Mouse (Mus musculus) natural killer cell, adult 2 months (primary cell): ENCODE data around the gene Srxn1.

ENCODE experiments used
- DNase-seq, 2 experiments: peaks; one replicate each; pipeline ENCODE4 v3.0.0; 2022; ENCODE audit warnings: low spot score in 2 of 2

The Srxn1 gene

GRCm38 (mm10) chr2:152089581-152089980 lies 15.7 kb upstream of the Srxn1 start:
- DNase-seq = no peak

GRCm38 (mm10) chr2:152090486-152090885 lies 14.8 kb upstream of the Srxn1 start:
- no peak for DNase-seq

GRCm38 (mm10) chr2:152091342-152092056 lies 13.8 kb upstream of the Srxn1 start:
- no peak for DNase-seq

DNA sequence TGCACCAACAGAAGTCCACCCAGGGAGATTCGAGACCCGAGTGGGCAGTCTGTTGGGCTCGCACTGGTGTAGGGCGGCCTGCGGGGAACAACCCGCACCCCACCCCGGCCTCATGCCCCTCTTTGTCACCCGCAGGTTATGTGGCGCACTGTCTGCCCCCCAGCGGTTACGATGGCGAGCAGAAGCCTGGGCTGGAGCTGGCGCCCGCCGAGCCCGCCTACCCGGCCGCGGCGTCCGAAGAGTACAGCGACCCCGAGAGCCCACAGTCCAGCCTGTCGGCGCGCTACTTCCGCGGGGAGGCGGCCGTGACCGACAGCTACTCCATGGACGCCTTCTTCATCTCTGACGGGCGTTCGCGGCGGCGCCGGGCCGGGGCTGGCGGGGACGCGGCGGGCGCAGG lies 12.4 kb upstream of the Srxn1 start:
- DNase-seq = no peak

- no peak for DNase-seq
Observed at GRCm38 (mm10) chr2:152093356-152093792, 11.9 kb upstream of the Srxn1 start.

GRCm38 (mm10) chr2:152094856-152095545 lies 10.3 kb upstream of the Srxn1 start:
- DNase-seq = no peak

DNA sequence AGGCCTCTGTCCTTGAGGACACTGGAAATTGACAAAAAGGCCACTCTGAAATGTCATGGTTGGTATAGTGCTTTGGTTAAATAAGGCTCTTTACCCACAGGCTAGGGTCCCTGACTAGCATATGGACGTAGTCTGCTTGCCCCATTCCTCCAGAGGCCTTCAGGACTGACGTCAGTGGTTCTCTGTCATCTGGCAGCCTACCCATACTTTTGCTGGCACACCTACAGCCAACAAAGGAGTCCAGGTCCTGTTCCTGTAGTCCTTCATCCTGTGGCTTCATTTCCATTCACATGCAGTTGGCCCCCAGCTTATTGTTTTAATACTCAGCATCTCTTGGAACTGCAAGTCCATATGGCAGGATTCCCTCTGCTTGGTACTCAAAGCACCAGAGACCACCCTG lies 8.4 kb upstream of the Srxn1 start:
- no peak for DNase-seq

DNA sequence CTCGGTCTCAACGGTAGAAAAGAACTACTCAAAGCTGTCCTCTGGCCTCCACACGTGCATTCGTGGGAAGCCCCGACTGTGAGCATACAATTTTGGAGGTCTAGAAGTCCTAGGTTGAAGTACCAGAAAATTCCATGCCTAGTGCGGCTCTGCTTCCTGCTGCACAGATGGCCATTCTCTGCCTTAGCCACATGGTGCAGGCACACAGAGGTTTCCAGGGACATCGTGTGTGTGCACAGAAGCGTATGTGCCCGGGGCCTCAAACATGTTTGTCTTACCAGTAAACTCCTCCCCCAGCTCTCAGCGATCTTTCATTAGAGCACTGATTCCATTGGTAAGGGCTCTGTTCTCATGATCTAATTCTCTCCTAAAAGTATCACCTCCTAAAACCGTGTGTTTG lies 7.4 kb upstream of the Srxn1 start:
- DNase-seq = no peak

GRCm38 (mm10) chr2:152099538-152099937 lies 5.8 kb upstream of the Srxn1 start:
- no peak for DNase-seq

GRCm38 (mm10) chr2:152101761-152102160 lies 3.6 kb upstream of the Srxn1 start:
- DNase-seq = no peak

DNA sequence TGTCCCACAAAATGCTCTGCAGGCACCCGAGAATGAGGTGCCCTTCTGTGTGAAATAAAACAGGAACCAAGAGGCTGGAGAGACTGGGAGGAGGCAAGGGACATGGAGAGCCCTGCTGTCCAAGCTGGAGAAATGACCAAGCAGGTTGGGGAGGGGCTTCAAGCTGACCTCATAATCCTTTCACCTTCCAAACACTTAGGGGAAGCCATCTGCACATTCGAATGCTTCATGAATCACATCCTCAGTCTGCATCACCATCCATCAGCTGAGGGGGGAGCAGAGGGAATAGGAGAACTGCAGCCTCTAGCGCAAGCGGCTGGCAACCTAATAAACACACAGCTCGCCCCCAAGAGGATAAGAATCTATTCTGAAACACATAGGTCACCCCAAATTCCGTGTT lies 2.9 kb upstream of the Srxn1 start:
- DNase-seq = no peak

GRCm38 (mm10) chr2:152104711-152105317 lies 502 bp upstream of the Srxn1 start:
- peak in 1 of 2 experiments; percentile 10 for DNase-seq

GRCm38 (mm10) chr2:152106225-152106595 lies 894 bp downstream of the Srxn1 start:
- no peak for DNase-seq

- DNase-seq = no peak
Observed at GRCm38 (mm10) chr2:152106597-152106996, 1.3 kb downstream of the Srxn1 start.

DNA sequence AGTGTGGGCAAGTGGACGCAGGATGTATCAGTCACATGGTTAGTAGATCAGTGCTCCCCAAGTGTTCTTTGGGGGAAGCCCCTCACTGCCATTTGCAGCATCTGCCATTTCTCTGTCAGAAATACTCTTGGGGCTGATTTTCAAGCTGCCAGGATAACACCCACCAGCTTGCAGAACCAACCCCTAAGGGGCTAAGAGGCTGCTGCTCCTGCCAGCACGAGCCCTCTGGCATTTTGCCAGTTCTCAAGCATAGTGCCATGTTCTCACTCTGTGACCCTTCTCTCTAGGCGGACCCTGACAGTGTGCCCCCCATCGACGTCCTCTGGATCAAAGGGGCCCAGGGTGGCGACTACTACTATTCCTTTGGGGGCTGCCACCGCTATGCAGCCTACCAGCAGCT lies 3.4 kb downstream of the Srxn1 start:
- DNase-seq = no peak

DNA sequence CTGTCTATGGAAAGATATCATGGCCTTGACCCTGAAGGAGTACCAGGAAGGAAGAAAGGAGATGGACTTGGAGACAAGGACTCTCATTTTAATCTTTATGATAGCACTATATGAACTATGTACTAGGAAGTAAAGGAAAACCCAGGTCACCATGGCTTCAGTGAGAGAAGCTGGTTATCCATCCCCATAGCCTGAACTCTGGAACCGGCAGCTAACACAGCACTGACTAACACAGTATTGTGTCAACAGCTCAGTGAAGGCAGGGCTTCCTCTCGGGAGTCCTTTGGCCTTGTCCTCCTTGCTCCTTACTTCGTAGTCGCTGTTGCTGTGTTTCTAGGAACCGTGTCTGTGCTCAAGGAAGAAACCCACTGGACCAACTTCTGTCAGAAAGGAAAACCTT lies 4.1 kb downstream of the Srxn1 start:
- DNase-seq = no peak

GRCm38 (mm10) chr2:152111311-152111710 lies 6.0 kb downstream of the Srxn1 start:
- no peak for DNase-seq

DNA sequence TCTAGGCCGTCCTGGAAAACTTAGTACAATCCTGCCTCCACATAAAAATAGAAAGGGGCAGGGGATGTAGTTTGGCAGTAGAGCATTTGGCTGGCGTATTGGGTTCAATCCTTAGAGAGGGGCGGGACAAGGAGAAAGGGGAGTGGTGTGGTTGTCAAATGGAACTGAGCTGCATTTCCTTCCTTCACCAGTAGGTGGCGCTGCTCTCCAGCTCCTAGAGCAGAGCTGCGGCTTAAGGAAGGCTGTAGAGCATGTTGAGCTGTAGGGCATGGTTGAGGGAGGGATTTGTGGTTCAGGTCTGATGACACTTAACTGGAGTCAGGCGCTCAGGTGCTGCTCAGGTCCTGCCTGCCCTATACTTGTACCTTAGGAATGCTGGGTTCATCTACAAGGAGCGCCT lies 6.6 kb downstream of the Srxn1 start:
- DNase-seq = peak; percentile 80 to 81

- DNase-seq = no peak
Observed at GRCm38 (mm10) chr2:152112490-152112889, 7.2 kb downstream of the Srxn1 start.

DNA sequence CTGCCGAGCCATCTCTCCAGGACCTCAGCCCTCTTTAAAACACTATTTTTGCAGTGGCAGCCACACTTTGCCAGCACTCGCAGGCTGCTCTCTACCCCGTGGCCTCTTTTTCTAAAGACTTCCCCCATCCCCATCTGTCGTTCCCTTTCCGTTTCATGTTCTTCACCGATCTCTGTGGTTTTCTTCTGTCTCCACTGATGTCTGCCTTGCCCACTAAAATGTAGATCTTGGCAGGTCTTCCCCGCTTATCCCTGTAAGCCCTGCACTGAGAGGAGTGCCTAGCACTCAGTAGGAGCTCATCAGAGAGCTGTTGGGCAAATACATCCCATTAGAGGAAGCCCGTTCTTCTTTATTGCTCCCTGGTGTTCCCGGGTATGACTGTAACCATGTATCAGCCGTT lies 7.7 kb downstream of the Srxn1 start:
- no peak for DNase-seq

GRCm38 (mm10) chr2:152114057-152114975 lies 9.0 kb downstream of the Srxn1 start:
- no peak for DNase-seq

DNA sequence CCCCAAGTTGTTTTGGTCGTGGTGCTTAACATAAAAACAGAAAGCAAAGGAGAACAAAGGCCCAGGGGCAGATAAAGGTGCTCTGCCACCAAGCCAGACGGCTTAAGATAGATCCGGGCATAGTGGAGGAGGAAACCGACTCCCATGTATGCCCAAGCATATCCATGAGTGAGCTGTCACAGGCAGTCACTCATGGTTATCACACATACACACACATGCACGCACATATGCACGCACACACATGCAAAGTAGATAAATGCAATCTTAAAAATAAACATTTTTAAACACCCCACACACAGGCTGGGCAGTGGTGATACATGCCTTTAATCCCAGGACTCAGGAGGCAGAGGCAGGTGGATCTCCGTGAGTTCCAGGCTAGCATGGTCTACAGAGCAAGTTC lies 12.4 kb downstream of the Srxn1 start:
- no peak for DNase-seq
